In genomic region chr11:87578963-87579601, GRCm38 (mm10) we compare ENCODE assay signal across 7 mouse cellular contexts. TPM values are rescaled to one million over a fixed set of nuclear protein-coding genes. Genes with fewer than 3 reads are reported as not detected.
DNase-seq lines count a peak whose midpoint lies in the region; ATAC-seq lines count a peak whose summit lies in the region.

No protein-coding gene starts in this region.

- DNase-seq in MN1 (ENCODE audit: low spot score) = peak; percentile 30
- DNase-seq in cerebellum, adult 8-10 months = peak; percentile 64
- DNase-seq in heart, adult 9 months (ENCODE audit: low spot score in 2 of 2) = peak; percentile 69 to 77
- DNase-seq in kidney, adult 9 months = peak; percentile 46
- no peak for DNase-seq in right cerebral cortex, postnatal 25 days

- H3K36me3 ChIP-seq in lung, embryonic 16.5 days (ENCODE audit: control insufficient read depth, insufficient read depth, low read length) = no peaks in the 10 kb centered on the region
- no peaks in the 10 kb centered on the region for H3K36me3 ChIP-seq in stomach, embryonic 16.5 days (ENCODE audit: control insufficient read depth, insufficient read depth, low read length)

- peak overlapping the region; percentile 69 for H3K27ac ChIP-seq in lung, embryonic 16.5 days (ENCODE audit: low read length)
- H3K27ac ChIP-seq in stomach, embryonic 16.5 days (ENCODE audit: low read length) = peak overlapping the region; percentile 29; the same call in 1 of the 2 replicates

- H3K4me3 ChIP-seq in lung, embryonic 16.5 days (ENCODE audit: low read length) = peak overlapping the region; percentile 71
- H3K4me3 ChIP-seq in stomach, embryonic 16.5 days (replicated peaks; ENCODE audit: low read length) = peak overlapping the region; percentile 56

- ATAC-seq in lung, embryonic 16.5 days (ENCODE audit: low read depth) = peak; percentile 65
- ATAC-seq in stomach, embryonic 16.5 days (ENCODE audit: insufficient read depth, low FRiP score) = peak; percentile 44; the same call in 1 of the 2 replicates

- peak overlapping the region; percentile 70 for H3K9ac ChIP-seq in lung, embryonic 16.5 days (ENCODE audit: low read length)
- H3K9ac ChIP-seq in stomach, embryonic 16.5 days (ENCODE audit: low read length) = peak overlapping the region; percentile 64; the same call in 1 of the 2 replicates

- 14% methylated on average over 9 of the region's 10 CpGs for WGBS in lung, embryonic 16.5 days
- 21% methylated on average over 10 of the region's 10 CpGs for WGBS in stomach, embryonic 16.5 days

- H3K9me3 ChIP-seq in lung, embryonic 16.5 days (ENCODE audit: control insufficient read depth, low read length) = no peaks in the 10 kb centered on the region
- no peaks in the 10 kb centered on the region for H3K9me3 ChIP-seq in stomach, embryonic 16.5 days (replicated peaks; ENCODE audit: control insufficient read depth, low read length)

- peak overlapping the region; percentile 83 for H3K4me2 ChIP-seq in lung, embryonic 16.5 days (ENCODE audit: low read depth, low read length)
- peak overlapping the region; percentile 83 for H3K4me2 ChIP-seq in stomach, embryonic 16.5 days (ENCODE audit: low read depth, low read length)

- no peaks in the 10 kb centered on the region for H3K27me3 ChIP-seq in lung, embryonic 16.5 days (ENCODE audit: control insufficient read depth, insufficient read depth, low read depth, low read length)
- no peaks in the 10 kb centered on the region for H3K27me3 ChIP-seq in stomach, embryonic 16.5 days (ENCODE audit: control insufficient read depth, insufficient read depth, low read length)

- H3K4me1 ChIP-seq in lung, embryonic 16.5 days (replicated peaks; ENCODE audit: control insufficient read depth, insufficient read depth, low read length) = peaks cover 22% of the 10 kb centered on the region
- H3K4me1 ChIP-seq in stomach, embryonic 16.5 days (ENCODE audit: control insufficient read depth, insufficient read depth, low read length) = peaks cover 5% of the 10 kb centered on the region; the same call in 1 of the 2 replicates

RNA-seq across cellular contexts. Expression of gene Sept4, which starts 10.4 kb away (rescaled TPM):
- polyA plus RNA-seq in lung, embryonic 16.5 days (2015; fragmentation: Nextera tagmentation; extraction: Ambion mirVana) = 96.9 and 111 TPM in 2 replicates
- 25.1 and 26.7 TPM in 2 replicates for polyA plus RNA-seq in stomach, embryonic 16.5 days (2015; fragmentation: Nextera tagmentation; extraction: Ambion mirVana)

RNA-seq across cellular contexts. Expression of gene Gm11492, which starts 12.6 kb away (rescaled TPM):
- polyA plus RNA-seq in lung, embryonic 16.5 days (2015; fragmentation: Nextera tagmentation; extraction: Ambion mirVana) = not detected in 2 replicates
- not detected in 2 replicates for polyA plus RNA-seq in stomach, embryonic 16.5 days (2015; fragmentation: Nextera tagmentation; extraction: Ambion mirVana)

RNA-seq across cellular contexts. Expression of gene Mtmr4, which starts 12.9 kb away (rescaled TPM):
- polyA plus RNA-seq in lung, embryonic 16.5 days (2015; fragmentation: Nextera tagmentation; extraction: Ambion mirVana) = 33.5 and 33.9 TPM in 2 replicates
- polyA plus RNA-seq in stomach, embryonic 16.5 days (2015; fragmentation: Nextera tagmentation; extraction: Ambion mirVana) = 27.0 and 28.6 TPM in 2 replicates

RNA-seq across cellular contexts. Expression of gene Hsf5, which starts 37.9 kb away (rescaled TPM):
- 0.25 and 0.26 TPM in 2 replicates for polyA plus RNA-seq in lung, embryonic 16.5 days (2015; fragmentation: Nextera tagmentation; extraction: Ambion mirVana)
- 0.10 and 0.14 TPM in 2 replicates for polyA plus RNA-seq in stomach, embryonic 16.5 days (2015; fragmentation: Nextera tagmentation; extraction: Ambion mirVana)
